Mouse (Mus musculus) limb, embryonic 10.5 days (tissue): ENCODE measurements around the gene Pnpla1. TPM values are rescaled to one million over a fixed set of nuclear protein-coding genes. Genes with fewer than 3 reads are reported as not detected.
A peak's percentile ranks its signal among the peaks of the same experiment; 100 is the strongest.
"Not testable (repeated sequence)": the region's sequence is repeated elsewhere in the genome, so short reads cannot be mapped to it uniquely, and the experiment has no call there.

ENCODE experiments used
- DNase-seq: peaks from one replicate; pipeline ENCODE4 v3.0.0-alpha.2; 2017; ENCODE audit warnings: low spot score
- H3K27ac ChIP-seq: fragments of 300-500 bp; sonication (generic); 2 replicates; pipeline ENCODE4 v1.5.1; 2016; ENCODE audit warnings: mild to moderate bottlenecking
- H3K27me3 ChIP-seq: fragments of 300-500 bp; sonication (generic); 2 replicates; pipeline ENCODE4 v1.6.1; 2016; ENCODE audit warnings: low read depth, mild to moderate bottlenecking; ENCODE audit not compliant: poor library complexity, severe bottlenecking
- H3K36me3 ChIP-seq: fragments of 300-500 bp; sonication (generic); 2 replicates; pipeline ENCODE4 v1.6.1; 2016; ENCODE audit warnings: mild to moderate bottlenecking, moderate library complexity
- H3K4me1 ChIP-seq: fragments of 300-500 bp; sonication (generic); 2 replicates; pipeline ENCODE4 v1.6.1; 2016
- H3K4me3 ChIP-seq: fragments of 300-500 bp; sonication (generic); 2 replicates; pipeline ENCODE4 v1.5.1; 2016; ENCODE audit warnings: mild to moderate bottlenecking, moderate library complexity
- H3K9me3 ChIP-seq: fragments of 300-500 bp; sonication (generic); replicated peaks from 2 replicates; pipeline ENCODE4 v1.6.1; 2016; ENCODE audit warnings: mild to moderate bottlenecking
- WGBS: fragments of 180-500 bp; shearing (Covaris S2); methylation state at CpG from one replicate; pipeline ENCODE4 v1.1.7; 2016; 5-methylcytosine and 5-hydroxymethylcytosine counted together
- polyA plus RNA-seq: library from polyadenylated mRNA; unstranded; fragments of >200 nt; fragmentation: Nextera tagmentation; extraction: Ambion mirVana; gene quantifications from 2 replicates; pipeline ENCODE4 v1.2.1, GENCODE M21; 2016

Pnpla1 gene
- polyA plus RNA-seq, 1 experiment from 2014 or later = 0.03 TPM

GRCm38 (mm10) chr17:28825359-28826041, 32.7 kb upstream of the Pnpla1 start:
- Histone ChIP-seq H3K9me3 (no peaks in the 10 kb centered on the region), H3K4me1 (peaks cover 2% of the 10 kb centered on the region; the same call in 1 of the 2 replicates), H3K27me3 (no peaks in the 10 kb centered on the region), H3K36me3 (peaks cover 100% of the 10 kb centered on the region), H3K27ac (no peak overlapping the region), H3K4me3 (no peak overlapping the region)
- WGBS = 94% methylated on average over 6 of the region's 6 CpGs
- no peak for DNase-seq

- Histone ChIP-seq H3K36me3 (peaks cover 100% of the 10 kb centered on the region), H3K27me3 (no peaks in the 10 kb centered on the region), H3K27ac (no peak overlapping the region), H3K4me3 (no peak overlapping the region), H3K4me1 (peaks cover 12% of the 10 kb centered on the region; the same call in 1 of the 2 replicates), H3K9me3 (no peaks in the 10 kb centered on the region)
- 91% methylated on average over 8 of the region's 8 CpGs for WGBS
- no peak for DNase-seq
Measured at GRCm38 (mm10) chr17:28827665-28828231, 30.5 kb upstream of the Pnpla1 start.

- DNase-seq = no peak
- H3K36me3 ChIP-seq = peaks cover 100% of the 10 kb centered on the region
- H3K4me1 ChIP-seq = peaks cover 12% of the 10 kb centered on the region; the same call in 1 of the 2 replicates
- H3K9me3 ChIP-seq = no peaks in the 10 kb centered on the region
- H3K27me3 ChIP-seq = no peaks in the 10 kb centered on the region
- H3K4me3 ChIP-seq = no peak overlapping the region
- 86% methylated on average over 14 of the region's 14 CpGs for WGBS
- H3K27ac ChIP-seq = no peak overlapping the region
Measured at GRCm38 (mm10) chr17:28829120-28829519, 29.1 kb upstream of the Pnpla1 start.

- Histone ChIP-seq H3K27me3 (no peaks in the 10 kb centered on the region), H3K36me3 (peaks cover 99% of the 10 kb centered on the region), H3K4me3 (no peak overlapping the region), H3K27ac (peak overlapping the region; percentile 58; the same call in 1 of the 2 replicates), H3K4me1 (peaks cover 12% of the 10 kb centered on the region; the same call in 1 of the 2 replicates), H3K9me3 (no peaks in the 10 kb centered on the region)
- WGBS = 61% methylated on average over 8 of the region's 8 CpGs
- DNase-seq = no peak
Measured at GRCm38 (mm10) chr17:28831065-28831464, 27.1 kb upstream of the Pnpla1 start.

GRCm38 (mm10) chr17:28832040-28832439, 26.2 kb upstream of the Pnpla1 start:
- 91% methylated on average over 9 of the region's 9 CpGs for WGBS
- H3K4me1 ChIP-seq = peaks cover 12% of the 10 kb centered on the region; the same call in 1 of the 2 replicates
- H3K4me3 ChIP-seq = no peak overlapping the region
- H3K36me3 ChIP-seq = peaks cover 99% of the 10 kb centered on the region
- no peak overlapping the region for H3K27ac ChIP-seq
- DNase-seq = no peak
- H3K9me3 ChIP-seq = no peaks in the 10 kb centered on the region
- H3K27me3 ChIP-seq = no peaks in the 10 kb centered on the region

- H3K27ac ChIP-seq = no peak overlapping the region
- H3K4me1 ChIP-seq = peaks cover 12% of the 10 kb centered on the region; the same call in 1 of the 2 replicates
- no peak for DNase-seq
- H3K27me3 ChIP-seq = no peaks in the 10 kb centered on the region
- no peaks in the 10 kb centered on the region for H3K9me3 ChIP-seq
- H3K4me3 ChIP-seq = no peak overlapping the region
- peaks cover 99% of the 10 kb centered on the region for H3K36me3 ChIP-seq
- 96% methylated on average over 3 of the region's 3 CpGs for WGBS
Measured at GRCm38 (mm10) chr17:28832875-28833274, 25.3 kb upstream of the Pnpla1 start.

GRCm38 (mm10) chr17:28834676-28835075, 23.5 kb upstream of the Pnpla1 start:
- Histone ChIP-seq H3K36me3 (peaks cover 99% of the 10 kb centered on the region), H3K27ac (no peak overlapping the region), H3K9me3 (no peaks in the 10 kb centered on the region), H3K27me3 (no peaks in the 10 kb centered on the region), H3K4me1 (peaks cover 12% of the 10 kb centered on the region; the same call in 1 of the 2 replicates), H3K4me3 (no peak overlapping the region)
- 88% methylated on average over 10 of the region's 10 CpGs for WGBS
- DNase-seq = no peak

GRCm38 (mm10) chr17:28837840-28838239, 20.4 kb upstream of the Pnpla1 start:
- H3K27ac ChIP-seq = no peak overlapping the region
- WGBS = 93% methylated on average over 7 of the region's 7 CpGs
- DNase-seq = no peak
- H3K4me1 ChIP-seq = no peaks in the 10 kb centered on the region
- no peaks in the 10 kb centered on the region for H3K27me3 ChIP-seq
- H3K36me3 ChIP-seq = peaks cover 78% of the 10 kb centered on the region
- H3K9me3 ChIP-seq = no peaks in the 10 kb centered on the region
- no peak overlapping the region for H3K4me3 ChIP-seq

- WGBS = 96% methylated on average over 4 of the region's 4 CpGs
- not testable (repeated sequence) for H3K27me3 ChIP-seq
Measured at GRCm38 (mm10) chr17:28841947-28842346, 16.3 kb upstream of the Pnpla1 start.

GRCm38 (mm10) chr17:28843665-28844064, 14.5 kb upstream of the Pnpla1 start:
- no peak for DNase-seq
- Histone ChIP-seq H3K9me3 (no peaks in the 10 kb centered on the region), H3K27ac (no peak overlapping the region), H3K36me3 (peaks cover 21% of the 10 kb centered on the region), H3K27me3 (no peaks in the 10 kb centered on the region), H3K4me1 (peaks cover 15% of the 10 kb centered on the region), H3K4me3 (no peak overlapping the region)
- 79% methylated on average over 5 of the region's 5 CpGs for WGBS

More at GRCm38 (mm10) chr17:28841947-28842346, 16.3 kb upstream of the Pnpla1 start:
- not testable (repeated sequence) for H3K9me3 ChIP-seq, H3K27ac ChIP-seq, H3K4me3 ChIP-seq, DNase-seq
- H3K4me1 ChIP-seq = peaks cover 15% of the 10 kb centered on the region
- peaks cover 38% of the 10 kb centered on the region for H3K36me3 ChIP-seq

- no peaks in the 10 kb centered on the region for H3K27me3 ChIP-seq
- H3K27ac ChIP-seq = no peak overlapping the region
- H3K9me3 ChIP-seq = no peaks in the 10 kb centered on the region
- H3K4me1 ChIP-seq = peaks cover 15% of the 10 kb centered on the region
- no peak overlapping the region for H3K4me3 ChIP-seq
- H3K36me3 ChIP-seq = no peaks in the 10 kb centered on the region
- 60% methylated on average over 11 of the region's 11 CpGs for WGBS
- no peak for DNase-seq
Measured at GRCm38 (mm10) chr17:28846974-28847617, 11.1 kb upstream of the Pnpla1 start.

GRCm38 (mm10) chr17:28850511-28850910, 7.7 kb upstream of the Pnpla1 start:
- Histone ChIP-seq H3K4me3 (no peak overlapping the region), H3K27ac (no peak overlapping the region), H3K27me3 (no peaks in the 10 kb centered on the region), H3K9me3 (no peaks in the 10 kb centered on the region), H3K36me3 (no peaks in the 10 kb centered on the region), H3K4me1 (no peaks in the 10 kb centered on the region)
- WGBS = 92% methylated on average over 5 of the region's 5 CpGs
- DNase-seq = no peak

GRCm38 (mm10) chr17:28854377-28854776, 3.8 kb upstream of the Pnpla1 start:
- Histone ChIP-seq H3K27ac (no peak overlapping the region), H3K4me1 (peaks cover 4% of the 10 kb centered on the region), H3K27me3 (no peaks in the 10 kb centered on the region), H3K9me3 (peaks cover 6% of the 10 kb centered on the region; the same call in 1 of the 2 replicates), H3K36me3 (no peaks in the 10 kb centered on the region), H3K4me3 (no peak overlapping the region)
- no peak for DNase-seq
- WGBS = 81% methylated on average over 7 of the region's 7 CpGs
